Mouse (Mus musculus) liver, postnatal 0 days (tissue): Measurements from ENCODE around the gene Mtss1l.

Experiments
- CTCF ChIP-seq: sonication (generic); IDR thresholded peaks from 2 replicates; pipeline ENCODE4 v1.5.1; 2016; ENCODE audit warnings: antibody characterized with exemption, low read depth
- EP300 ChIP-seq: IDR thresholded peaks from 2 replicates; pipeline ENCODE4 v1.6.1; 2016; ENCODE audit warnings: antibody characterized with exemption, low read depth, mild to moderate bottlenecking

DNA sequence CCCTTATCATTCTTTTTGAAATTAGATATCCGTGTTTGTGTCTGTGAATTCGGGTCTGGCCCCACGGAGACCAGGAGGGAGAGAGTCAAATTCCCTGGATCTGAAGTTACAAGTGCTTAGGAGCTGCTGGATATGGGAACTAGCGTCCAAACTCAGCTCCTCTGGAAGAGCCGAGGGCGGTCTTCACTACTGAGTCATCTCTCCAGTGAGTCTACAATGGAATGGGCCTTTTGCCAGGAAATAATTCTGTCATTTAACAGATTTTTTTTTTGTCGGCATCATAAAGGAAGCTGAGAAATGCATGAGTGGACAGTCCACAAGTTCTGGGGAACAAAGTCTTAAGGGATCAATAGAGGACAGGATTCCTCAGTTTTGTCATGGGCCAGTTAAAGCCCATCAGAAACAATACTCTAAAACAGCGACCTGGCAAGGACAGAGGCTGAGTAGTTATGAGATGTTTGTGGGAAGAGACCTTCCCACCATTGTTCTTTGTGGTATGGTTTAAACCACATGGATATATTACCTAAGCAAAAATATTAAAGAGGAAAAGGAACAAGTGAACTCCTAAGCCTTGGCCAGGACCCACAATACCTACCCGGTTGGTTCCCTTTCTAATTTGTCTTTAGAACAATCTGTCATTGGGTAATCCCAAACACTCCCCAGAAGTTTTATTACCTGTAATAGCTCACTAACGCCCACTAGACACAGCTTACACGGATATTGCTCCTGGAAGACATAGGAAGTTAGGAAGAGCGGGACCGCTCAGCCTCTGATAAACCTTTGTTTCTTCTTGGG lies 58.8 kb downstream of the Mtss1l start:
- no peak for TF ChIP-seq EP300
- no peak for TF ChIP-seq CTCF
